Mouse (Mus musculus) hindbrain, embryonic 13.5 days (tissue): Measurements from ENCODE around the gene Tcea2. TPM values are rescaled to one million over a fixed set of nuclear protein-coding genes. Genes with fewer than 3 reads are reported as not detected.
A peak's percentile ranks its signal among the peaks of the same experiment; 100 is the strongest.

Experiments used
- ATAC-seq: fragments of 200-750 bp; cut with Nextera tagmentation; 2 replicates; pipeline ENCODE4 v1.8.0; 2017; ENCODE audit warnings: moderate TSS enrichment; ENCODE audit not compliant: low FRiP score
- H3K27ac ChIP-seq: fragments of 300-500 bp; sonication (generic); 2 replicates; pipeline ENCODE4 v1.5.1; 2015; ENCODE audit warnings: inconsistent platforms, mild to moderate bottlenecking, moderate library complexity
- H3K27me3 ChIP-seq: fragments of 300-500 bp; sonication (generic); 2 replicates; pipeline ENCODE4 v1.6.1; 2015; ENCODE audit warnings: mild to moderate bottlenecking, inconsistent platforms
- H3K36me3 ChIP-seq: fragments of 300-500 bp; sonication (generic); 2 replicates; pipeline ENCODE4 v1.6.1; 2015; ENCODE audit warnings: mild to moderate bottlenecking, inconsistent platforms
- H3K4me1 ChIP-seq: fragments of 300-500 bp; sonication (generic); replicated peaks from 2 replicates; pipeline ENCODE4 v1.6.1; 2015; ENCODE audit warnings: inconsistent platforms
- H3K4me2 ChIP-seq: fragments of 300-500 bp; sonication (generic); 2 replicates; pipeline ENCODE4 v1.6.1; 2015; ENCODE audit warnings: inconsistent platforms, mild to moderate bottlenecking, moderate library complexity
- H3K4me3 ChIP-seq: fragments of 300-500 bp; sonication (generic); 2 replicates; pipeline ENCODE4 v1.5.1; 2015; ENCODE audit warnings: mild to moderate bottlenecking, inconsistent platforms
- H3K9ac ChIP-seq: fragments of 300-500 bp; sonication (generic); 2 replicates; pipeline ENCODE4 v1.6.1; 2015; ENCODE audit warnings: mild to moderate bottlenecking, inconsistent platforms
- H3K9me3 ChIP-seq: fragments of 300-500 bp; sonication (generic); 2 replicates; pipeline ENCODE4 v1.6.1; 2016; ENCODE audit warnings: inconsistent platforms
- WGBS: fragments of 180-500 bp; shearing (Covaris S2); methylation state at CpG from one replicate; pipeline ENCODE4 v1.1.7; 2015; 5-methylcytosine and 5-hydroxymethylcytosine counted together
- polyA plus RNA-seq: library from polyadenylated mRNA; unstranded; fragments of >200 nt; fragmentation: Nextera tagmentation; extraction: Ambion mirVana; gene quantifications from 2 replicates; pipeline ENCODE4 v1.2.1, GENCODE M21; 2015

Gene Tcea2
- polyA plus RNA-seq, 1 experiment from 2014 or later: 36.0 TPM

GRCm38 (mm10) chr2:181722213-181722612 is 42.1 kb downstream of the Tcea2 start:
- Histone ChIP-seq H3K9me3 (no peaks in the 10 kb centered on the region), H3K27me3 (no peaks in the 10 kb centered on the region), H3K36me3 (peaks cover 58% of the 10 kb centered on the region), H3K4me2 (no peak overlapping the region), H3K4me3 (no peak overlapping the region), H3K4me1 (peaks cover 30% of the 10 kb centered on the region; the same call in 1 of the 2 replicates), H3K27ac (no peak overlapping the region), H3K9ac (no peak overlapping the region)
- WGBS: 17% methylated on average over 3 of the region's 3 CpGs
- ATAC-seq: no peak

- Histone ChIP-seq H3K36me3 (peaks cover 51% of the 10 kb centered on the region), H3K9me3 (no peaks in the 10 kb centered on the region), H3K27me3 (no peaks in the 10 kb centered on the region), H3K4me2 (no peak overlapping the region), H3K27ac (no peak overlapping the region), H3K9ac (no peak overlapping the region), H3K4me3 (no peak overlapping the region), H3K4me1 (peaks cover 13% of the 10 kb centered on the region)
- WGBS: 44% methylated on average over 9 of the region's 9 CpGs
- peak; percentile 52; the same call in 1 of the 2 replicates for ATAC-seq
Measured at GRCm38 (mm10) chr2:181727659-181728262, 47.7 kb downstream of the Tcea2 start.

- Histone ChIP-seq H3K4me2 (no peak overlapping the region), H3K27me3 (no peaks in the 10 kb centered on the region), H3K27ac (no peak overlapping the region), H3K4me3 (no peak overlapping the region), H3K9me3 (no peaks in the 10 kb centered on the region), H3K4me1 (peaks cover 13% of the 10 kb centered on the region), H3K9ac (no peak overlapping the region), H3K36me3 (peaks cover 32% of the 10 kb centered on the region)
- WGBS: 66% methylated on average over 3 of the region's 3 CpGs
- no peak for ATAC-seq
Measured at GRCm38 (mm10) chr2:181730051-181730450, 49.9 kb downstream of the Tcea2 start.

Other genes starting within 250 kb of the Tcea2 start
- 22.4 and 23.5 TPM in 2 replicates for gene Zbtb46, start 220.9 kb upstream of the Tcea2 start, polyA plus RNA-seq
- 0.10 TPM in 1 of 2 replicates, not detected in the other for gene Abhd16b, start 187.1 kb upstream of the Tcea2 start, polyA plus RNA-seq
- 116 and 121 TPM in 2 replicates for gene Tpd52l2, start 183.2 kb upstream of the Tcea2 start, polyA plus RNA-seq
- gene Dnajc5, start 159.8 kb upstream of the Tcea2 start, polyA plus RNA-seq: 206 and 217 TPM in 2 replicates
- gene Uckl1, start 95.4 kb upstream of the Tcea2 start, polyA plus RNA-seq: 61.3 and 67.1 TPM in 2 replicates
- 63.7 and 67.7 TPM in 2 replicates for gene Prpf6, start 88.4 kb upstream of the Tcea2 start, polyA plus RNA-seq
- 68.0 and 74.1 TPM in 2 replicates for gene Zfp512b, start 87.5 kb upstream of the Tcea2 start, polyA plus RNA-seq
- gene Samd10, start 81.1 kb upstream of the Tcea2 start, polyA plus RNA-seq: 169 and 175 TPM in 2 replicates
- gene Gm29797, start 23.3 kb upstream of the Tcea2 start, polyA plus RNA-seq: 0.27 TPM in 1 of 2 replicates, not detected in the other
- gene Sox18, start 8.7 kb upstream of the Tcea2 start, polyA plus RNA-seq: 19.1 and 20.2 TPM in 2 replicates
- 43.6 and 44.4 TPM in 2 replicates for gene Rgs19, start 13.7 kb downstream of the Tcea2 start, polyA plus RNA-seq
- not detected in 2 replicates for gene Lkaaear1, start 18.1 kb downstream of the Tcea2 start, polyA plus RNA-seq
- 79.2 and 83.9 TPM in 2 replicates for gene Oprl1, start 34.7 kb downstream of the Tcea2 start, polyA plus RNA-seq
- gene Myt1, start 83.0 kb downstream of the Tcea2 start, polyA plus RNA-seq: 35.0 and 36.2 TPM in 2 replicates
- gene Pcmtd2, start 157.5 kb downstream of the Tcea2 start, polyA plus RNA-seq: 33.6 and 35.0 TPM in 2 replicates
- 88.9 and 91.7 TPM in 2 replicates for gene Polr3k, start 184.0 kb downstream of the Tcea2 start, polyA plus RNA-seq